Mouse (Mus musculus) forebrain, embryonic 11.5 days (tissue): ENCODE measurements around the gene Zfp558. TPM values are rescaled to one million over a fixed set of nuclear protein-coding genes. Genes with fewer than 3 reads are reported as not detected.
A peak's percentile ranks its signal among the peaks of the same experiment; 100 is the strongest.

ENCODE experiments used
- ATAC-seq: fragments of 200-750 bp; cut with Nextera tagmentation; replicated peaks from 2 replicates; pipeline ENCODE4 v1.8.0; 2017; ENCODE audit warnings: moderate TSS enrichment; ENCODE audit not compliant: low FRiP score
- DNase-seq: peaks from one replicate; pipeline ENCODE4 v3.0.0-alpha.2; 2017; ENCODE audit warnings: low spot score
- H3K27ac ChIP-seq: fragments of 300-500 bp; sonication (generic); 2 replicates; pipeline ENCODE4 v1.5.1; 2014; ENCODE audit warnings: low read depth, low read length
- H3K27me3 ChIP-seq: fragments of 300-500 bp; sonication (generic); 2 replicates; pipeline ENCODE4 v1.6.1; 2014; ENCODE audit warnings: mild to moderate bottlenecking, low read length, mixed read lengths; ENCODE audit not compliant: control insufficient read depth, insufficient read depth
- H3K36me3 ChIP-seq: fragments of 300-500 bp; sonication (generic); 2 replicates; pipeline ENCODE4 v1.6.1; 2014; ENCODE audit warnings: mild to moderate bottlenecking, low read length, moderate library complexity, mixed read lengths; ENCODE audit not compliant: control insufficient read depth, insufficient read depth
- H3K4me1 ChIP-seq: fragments of 300-500 bp; sonication (generic); replicated peaks from 2 replicates; pipeline ENCODE4 v1.6.1; 2014; ENCODE audit warnings: low read length, mixed read lengths; ENCODE audit not compliant: control insufficient read depth, insufficient read depth
- H3K4me2 ChIP-seq: fragments of 300-500 bp; sonication (generic); 2 replicates; pipeline ENCODE4 v1.6.1; 2014; ENCODE audit warnings: low read depth, mild to moderate bottlenecking, low read length, moderate library complexity, mixed read lengths; ENCODE audit not compliant: severe bottlenecking
- H3K4me3 ChIP-seq: fragments of 300-500 bp; sonication (generic); 2 replicates; pipeline ENCODE4 v1.5.1; 2014; ENCODE audit warnings: low read depth, low read length
- H3K9ac ChIP-seq: fragments of 300-500 bp; sonication (generic); 2 replicates; pipeline ENCODE4 v1.6.1; 2014; ENCODE audit warnings: low read length
- H3K9me3 ChIP-seq: fragments of 300-500 bp; sonication (generic); 2 replicates; pipeline ENCODE4 v1.6.1; 2016; ENCODE audit warnings: low read length, mixed read lengths; ENCODE audit not compliant: control insufficient read depth
- WGBS: fragments of 180-500 bp; shearing (Covaris S2); extraction: QIAGEN DNeasy Blood & Tissue Kit; methylation state at CpG from one replicate; pipeline ENCODE4 v1.1.7; 2014; 5-methylcytosine and 5-hydroxymethylcytosine counted together
- polyA plus RNA-seq: library from polyadenylated mRNA; unstranded; fragments of >200 nt; fragmentation: Nextera tagmentation; extraction: Ambion mirVana; gene quantifications from 2 replicates; pipeline ENCODE4 v1.2.1, GENCODE M21; 2014

Zfp558 gene
- 14.2 and 16.7 TPM in 2 replicates for polyA plus RNA-seq

DNA sequence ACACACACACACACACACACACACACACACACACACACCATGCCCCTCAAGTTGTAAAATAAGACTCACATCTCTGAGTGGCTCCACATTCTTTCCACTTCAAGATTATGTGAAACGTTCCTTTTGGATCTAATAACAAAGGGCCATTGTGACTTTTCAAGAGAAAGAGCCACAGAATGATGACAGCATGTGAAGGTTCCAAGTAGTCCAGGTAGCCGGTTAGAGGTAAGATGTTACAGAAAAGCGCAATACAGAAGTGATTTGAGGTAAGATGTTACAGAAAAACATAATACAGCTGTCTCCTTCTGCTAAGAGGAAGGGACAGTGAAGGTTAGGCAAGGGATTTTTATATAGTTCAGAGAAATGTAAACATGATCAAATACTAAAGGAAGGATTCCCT is at the start of gene Zfp558, which contains the start of gene Mbd3l1:
Zfp558 (minus strand) TSS at position 101 of the 400 bp plus-strand sequence.
Mbd3l1 (plus strand) TSS at position 192 of the 400 bp plus-strand sequence.
- Histone ChIP-seq H3K4me3 (no peak within 1 kb of the TSS), H3K4me2 (no peak within 1 kb of the TSS), H3K4me1 (no peaks in the 10 kb centered on the region), H3K27me3 (no peaks in the 10 kb centered on the region), H3K9ac (no peak within 1 kb of the TSS), H3K36me3 (no peaks in the 10 kb centered on the region), H3K9me3 (no peaks in the 10 kb centered on the region), H3K27ac (no peak within 1 kb of the TSS)
- no peak for ATAC-seq
- DNase-seq: no peak
- WGBS: 78% methylated on average over 3 of the region's 3 CpGs

- no peaks in the 10 kb centered on the region for H3K27me3 ChIP-seq
- no peaks in the 10 kb centered on the region for H3K36me3 ChIP-seq
- H3K27ac ChIP-seq: no peak overlapping the region
- H3K4me3 ChIP-seq: no peak overlapping the region
- no peaks in the 10 kb centered on the region for H3K9me3 ChIP-seq
- 48% methylated on average over 2 of the region's 2 CpGs for WGBS
- ATAC-seq: no peak
- H3K4me2 ChIP-seq: no peak overlapping the region
- DNase-seq: no peak
- H3K4me1 ChIP-seq: no peaks in the 10 kb centered on the region
- no peak overlapping the region for H3K9ac ChIP-seq
Observed at GRCm38 (mm10) chr9:18508098-18508497, 30.0 kb upstream of the Zfp558 start.

GRCm38 (mm10) chr9:18473324-18474128 is 4.5 kb downstream of the Zfp558 start:
- ATAC-seq (peak; percentile 98), DNase-seq (peak; percentile 88)
- no peaks in the 10 kb centered on the region; the same call in 1 of the 2 replicates for H3K4me1 ChIP-seq
- 4% methylated on average over 39 of the region's 39 CpGs for WGBS
- peak overlapping the region; percentile 61 for H3K4me2 ChIP-seq
- H3K9me3 ChIP-seq: no peaks in the 10 kb centered on the region
- H3K36me3 ChIP-seq: no peaks in the 10 kb centered on the region
- H3K27ac ChIP-seq: peak overlapping the region; percentile 91
- peak overlapping the region; percentile 66 for H3K9ac ChIP-seq
- peak overlapping the region; percentile 54 for H3K4me3 ChIP-seq
- H3K27me3 ChIP-seq: no peaks in the 10 kb centered on the region

GRCm38 (mm10) chr9:18468005-18468404 is 10.1 kb downstream of the Zfp558 start:
- WGBS: 94% methylated on average over 3 of the region's 3 CpGs

DNA sequence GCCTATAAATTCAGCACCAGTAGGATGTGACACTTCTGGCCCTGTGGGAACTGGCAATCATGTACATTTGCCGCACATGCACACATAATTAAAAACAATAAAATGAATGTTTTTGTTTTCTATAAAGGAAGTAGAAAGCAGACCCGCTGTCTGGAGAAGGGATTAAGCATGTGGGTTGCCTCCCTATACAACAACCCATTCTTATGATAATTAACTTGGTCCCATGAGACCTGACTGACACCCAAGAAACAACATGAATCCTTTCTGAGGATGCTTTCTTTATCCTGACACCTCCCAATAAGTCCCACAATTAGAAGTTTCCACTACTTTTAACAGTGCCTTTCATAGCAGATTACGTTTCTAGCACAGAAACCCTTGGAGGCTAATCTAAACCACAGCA is 10.7 kb downstream of the Zfp558 start:
- ATAC-seq (no peak; the same call in 1 of the 2 replicates), DNase-seq (no peak)
- no peaks in the 10 kb centered on the region for H3K27me3 ChIP-seq
- no peak overlapping the region for H3K27ac ChIP-seq
- no peak overlapping the region for H3K4me3 ChIP-seq
- 24% methylated on average over 3 of the region's 3 CpGs for WGBS
- no peaks in the 10 kb centered on the region; the same call in 1 of the 2 replicates for H3K9me3 ChIP-seq
- no peak overlapping the region for H3K9ac ChIP-seq
- no peaks in the 10 kb centered on the region for H3K4me1 ChIP-seq
- no peaks in the 10 kb centered on the region; the same call in 1 of the 2 replicates for H3K36me3 ChIP-seq
- H3K4me2 ChIP-seq: no peak overlapping the region

More at GRCm38 (mm10) chr9:18468005-18468404, 10.1 kb downstream of the Zfp558 start:
- Histone ChIP-seq H3K4me1 (no peaks in the 10 kb centered on the region; the same call in 1 of the 2 replicates), H3K27me3 (no peaks in the 10 kb centered on the region), H3K27ac (no peak overlapping the region), H3K36me3 (no peaks in the 10 kb centered on the region; the same call in 1 of the 2 replicates), H3K9ac (no peak overlapping the region), H3K4me2 (no peak overlapping the region), H3K9me3 (no peaks in the 10 kb centered on the region; the same call in 1 of the 2 replicates), H3K4me3 (no peak overlapping the region)
- DNase-seq (no peak), ATAC-seq (no peak)

- 83% methylated on average over 4 of the region's 4 CpGs for WGBS
- DNase-seq (no peak), ATAC-seq (no peak)
- H3K4me3 ChIP-seq: no peak overlapping the region
- H3K36me3 ChIP-seq: peaks cover 6% of the 10 kb centered on the region; the same call in 1 of the 2 replicates
- H3K4me2 ChIP-seq: no peak overlapping the region
- H3K27me3 ChIP-seq: no peaks in the 10 kb centered on the region
- no peak overlapping the region for H3K27ac ChIP-seq
- no peaks in the 10 kb centered on the region for H3K4me1 ChIP-seq
- H3K9ac ChIP-seq: no peak overlapping the region
- H3K9me3 ChIP-seq: no peaks in the 10 kb centered on the region; the same call in 1 of the 2 replicates
Observed at GRCm38 (mm10) chr9:18456520-18456919, 21.5 kb downstream of the Zfp558 start.

DNA sequence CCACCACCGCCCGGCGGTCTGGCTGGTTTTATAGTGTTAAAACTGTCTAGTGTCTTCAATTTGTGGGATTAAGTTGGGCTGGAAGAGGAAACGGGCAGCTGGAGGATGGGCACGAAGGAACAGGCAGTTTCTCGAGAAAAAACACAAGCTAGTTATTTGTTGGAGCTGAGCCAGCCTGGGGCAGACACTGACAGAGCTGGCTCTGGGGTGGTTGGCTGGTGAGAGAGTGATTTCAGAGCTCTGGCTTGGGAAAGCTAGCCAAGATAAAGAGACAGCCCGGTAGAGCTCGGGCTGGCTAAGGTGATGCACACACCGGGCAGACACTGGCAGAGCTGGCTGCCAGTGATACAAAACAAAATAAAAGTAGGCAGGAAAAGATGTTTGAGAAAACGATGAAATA is 46.4 kb downstream of the Zfp558 start:
- Histone ChIP-seq H3K9me3 (no peaks in the 10 kb centered on the region), H3K4me3 (no peak overlapping the region), H3K9ac (no peak overlapping the region), H3K4me1 (no peaks in the 10 kb centered on the region), H3K27me3 (no peaks in the 10 kb centered on the region), H3K36me3 (no peaks in the 10 kb centered on the region), H3K4me2 (no peak overlapping the region), H3K27ac (no peak overlapping the region)
- no peak for DNase-seq
- 87% methylated on average over 10 of the region's 10 CpGs for WGBS
- no peak for ATAC-seq

DNA sequence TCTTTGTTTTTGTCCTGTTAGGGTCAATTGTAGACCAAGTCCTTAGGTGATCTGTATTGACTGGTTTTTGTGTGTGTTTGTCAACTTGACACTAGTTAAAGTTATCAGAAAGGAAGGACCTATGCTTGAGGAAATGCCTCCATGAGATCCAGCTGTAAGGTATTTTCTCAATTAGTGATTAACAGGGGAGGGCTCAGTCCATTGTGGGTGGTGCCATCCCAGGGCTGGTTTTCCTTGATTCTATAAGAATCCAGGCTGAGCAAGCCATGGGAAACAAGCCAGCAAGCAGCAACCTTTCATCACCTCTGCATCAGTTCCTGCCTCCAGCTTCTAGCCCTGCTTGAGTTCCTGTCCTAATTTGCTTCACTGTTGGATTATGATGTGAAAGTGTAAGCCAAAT is 47.7 kb downstream of the Zfp558 start, which contains the start of gene Mbd3l2:
Mbd3l2 (plus strand) TSS at position 301 of the 400 bp plus-strand sequence.
- H3K27ac ChIP-seq: no peak within 1 kb of the TSS
- H3K4me1 ChIP-seq: no peaks in the 10 kb centered on the region
- no peaks in the 10 kb centered on the region for H3K27me3 ChIP-seq
- H3K4me2 ChIP-seq: no peak within 1 kb of the TSS
- no peak for ATAC-seq
- no peaks in the 10 kb centered on the region for H3K36me3 ChIP-seq
- no peak within 1 kb of the TSS for H3K9ac ChIP-seq
- DNase-seq: no peak
- no peak within 1 kb of the TSS for H3K4me3 ChIP-seq
- H3K9me3 ChIP-seq: no peaks in the 10 kb centered on the region
